Mouse (Mus musculus): ENCODE results near the gene Gcnt1. TPM values are rescaled to one million over a fixed set of nuclear protein-coding genes. Genes with fewer than 3 reads are reported as not detected.

The Gcnt1 gene
- total RNA-seq, 2 experiments from 2014 or later = 2.1 to 2.4 TPM

DNA sequence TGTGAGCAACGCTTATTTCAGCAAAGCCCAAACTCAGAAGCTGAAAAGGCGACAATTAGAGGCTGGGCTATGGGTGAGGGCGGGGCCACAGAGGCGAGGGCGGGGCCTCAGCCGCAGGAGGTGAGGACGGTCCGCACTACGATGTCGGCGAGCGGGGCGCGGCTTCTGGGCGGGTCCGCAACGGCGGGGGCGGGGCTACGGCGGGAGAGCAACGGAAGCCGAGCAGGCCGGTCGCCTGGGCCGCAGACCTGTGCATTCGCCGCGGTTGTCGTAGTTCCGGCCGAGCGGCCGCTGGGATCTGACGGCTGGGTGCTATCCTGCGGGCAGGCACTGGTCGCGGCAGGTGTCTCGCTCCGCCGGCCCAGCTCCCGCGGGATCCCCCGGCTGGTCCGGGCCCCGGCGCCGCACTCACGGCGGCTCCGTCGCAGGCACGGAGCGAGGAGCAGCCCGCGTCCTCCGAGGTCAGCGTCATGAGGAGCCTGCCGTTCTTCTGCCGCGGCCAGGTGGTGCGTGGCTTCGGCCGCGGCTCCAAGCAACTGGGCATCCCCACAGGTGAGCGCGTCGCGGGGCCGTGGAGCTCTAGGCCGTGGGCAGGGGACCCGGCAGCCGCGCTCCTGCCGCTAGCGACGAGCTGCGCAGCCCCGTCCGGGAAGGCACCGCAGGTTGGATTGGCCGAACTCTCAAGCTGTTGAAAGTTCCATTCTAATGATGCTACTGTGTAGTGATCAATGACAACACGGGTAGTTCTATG, 21.4 kb upstream of the Gcnt1 start, which contains the start of gene Rfk:
TSS of gene Rfk (plus strand) at position 203 of the 751 bp plus-strand sequence.
- peak within 1 kb of the TSS; percentile 91 for H3K27ac ChIP-seq

DNA sequence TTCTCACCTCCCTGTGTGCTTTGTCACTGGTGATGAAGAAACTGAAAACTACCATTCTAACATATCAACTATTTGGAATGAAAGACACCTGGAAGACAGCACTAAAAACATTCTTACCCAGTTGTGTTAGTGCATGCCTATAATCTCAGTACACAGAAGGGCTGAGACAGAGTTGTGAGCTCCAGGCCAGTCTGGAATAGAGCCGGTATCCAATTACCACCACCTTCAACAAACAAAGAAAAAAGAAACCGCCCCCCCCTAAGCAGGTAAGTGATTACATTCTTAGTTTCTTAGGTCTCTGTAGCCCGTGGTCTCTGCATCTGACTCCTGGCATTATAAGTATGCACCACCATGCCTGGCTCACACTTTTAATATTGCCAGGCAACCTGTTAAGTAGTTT, 20.2 kb upstream of the Gcnt1 start:
- Histone ChIP-seq H3K27ac (no peak overlapping the region), H3K4me3 (no peak overlapping the region)
- DNase-seq (ENCODE audit: extremely low spot score in 1 of 2, low spot score in 2 of 2) = no peak
- intact Hi-C loops (cut with DNase I) = loop anchor here (10.0 kb wide), 1 partner anchor 1282 kb away; the partner anchor contains the start of gene Carnmt1
- TF ChIP-seq CTCF (IDR thresholded peaks at IDR 0.05) = no peak

More for the DNA sequence above, 21.4 kb upstream of the Gcnt1 start, which contains the start of gene Rfk:
- peak; percentile 91 to 93 for DNase-seq (ENCODE audit: extremely low spot score in 1 of 2, low spot score in 2 of 2)
- TF ChIP-seq CTCF (IDR thresholded peaks at IDR 0.05) = no peak
- peak within 1 kb of the TSS; percentile 91 for H3K4me3 ChIP-seq
- intact Hi-C loops (cut with DNase I) = loop anchor here (10.0 kb wide), 1 partner anchor 1281 kb away; the partner anchor contains the start of gene Carnmt1

DNA sequence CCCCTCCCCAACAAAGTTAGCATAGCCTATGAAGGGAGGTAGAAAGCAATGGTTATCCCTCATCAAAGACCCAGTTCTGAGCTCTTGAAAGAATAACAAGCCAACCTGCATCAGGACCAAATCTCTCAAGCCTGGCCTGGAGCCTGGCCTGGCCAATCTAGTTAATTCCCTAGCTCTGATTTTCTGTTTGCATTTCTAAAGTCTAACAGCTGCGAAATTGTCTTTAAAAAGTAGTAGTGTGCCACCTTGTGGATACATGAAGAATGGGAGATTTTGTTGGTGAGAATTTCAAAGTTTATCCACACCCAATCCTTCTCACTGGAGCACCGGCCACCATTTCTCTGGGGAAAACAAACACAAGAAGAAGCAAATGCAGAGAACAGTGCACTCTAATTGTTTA, 15.8 kb upstream of the Gcnt1 start:
- peak; percentile 75 for TF ChIP-seq CTCF (IDR thresholded peaks at IDR 0.05)
- Histone ChIP-seq H3K27ac (no peak overlapping the region), H3K4me3 (no peak overlapping the region)
- intact Hi-C loops (cut with DNase I) = loop anchor here (1.0 to 10.0 kb wide), 2 partner anchors 264 to 584 kb away; no protein-coding TSS in a partner anchor
- DNase-seq (ENCODE audit: extremely low spot score in 1 of 2, low spot score in 2 of 2) = no peak

DNA sequence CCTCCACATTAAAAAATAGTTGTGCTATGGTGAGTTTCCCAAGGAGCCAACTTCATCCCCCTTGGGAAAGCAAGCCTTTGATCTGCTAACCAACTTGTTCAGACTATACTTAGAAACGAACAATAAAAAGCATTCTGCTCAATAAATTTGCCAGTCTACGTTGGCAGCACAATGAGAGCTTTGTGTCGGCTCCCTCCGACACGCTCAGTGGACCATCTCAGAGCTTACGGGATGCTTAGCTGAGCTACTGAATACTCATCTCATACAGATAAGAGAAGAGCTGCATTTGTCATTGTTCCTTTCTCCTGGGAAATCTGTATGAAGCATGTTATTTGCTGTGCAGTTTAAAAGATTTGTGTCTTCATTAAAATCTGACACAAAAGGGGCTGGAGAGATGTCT, 13.8 kb upstream of the Gcnt1 start:
- H3K27ac ChIP-seq = no peak overlapping the region
- TF ChIP-seq CTCF (IDR thresholded peaks at IDR 0.05) = no peak
- intact Hi-C loops (cut with DNase I) = loop anchor here (10.0 kb wide), 1 partner anchor 582 kb away; no protein-coding TSS in a partner anchor
- no peak overlapping the region for H3K4me3 ChIP-seq
- no peak for DNase-seq (ENCODE audit: extremely low spot score in 1 of 2, low spot score in 2 of 2)

DNA sequence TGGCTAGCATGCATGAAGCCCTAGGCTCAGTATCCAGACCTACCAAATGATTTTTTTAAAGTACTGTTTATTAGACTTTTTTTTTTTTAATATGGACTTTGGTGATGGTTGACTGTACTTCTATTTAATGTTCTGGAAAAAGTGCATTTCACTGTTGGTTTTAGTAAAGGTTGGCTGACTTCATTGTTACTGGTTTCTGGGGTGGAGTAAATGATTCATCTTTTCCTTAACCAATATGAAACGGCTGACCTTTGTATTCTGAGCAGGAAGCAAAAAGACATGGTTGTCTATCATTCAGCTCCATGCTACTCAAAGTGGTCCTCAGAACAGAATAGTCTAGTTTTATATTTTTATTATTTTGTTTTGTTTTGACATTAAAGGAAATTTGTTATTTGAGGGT, 12.8 kb upstream of the Gcnt1 start:
- intact Hi-C loops (cut with DNase I) = loop anchor here (10.0 kb wide), 1 partner anchor 581 kb away; no protein-coding TSS in a partner anchor
- DNase-seq (ENCODE audit: extremely low spot score in 1 of 2, low spot score in 2 of 2) = no peak
- no peak for TF ChIP-seq CTCF (IDR thresholded peaks at IDR 0.05)
- Histone ChIP-seq H3K27ac (no peak overlapping the region), H3K4me3 (no peak overlapping the region)

DNA sequence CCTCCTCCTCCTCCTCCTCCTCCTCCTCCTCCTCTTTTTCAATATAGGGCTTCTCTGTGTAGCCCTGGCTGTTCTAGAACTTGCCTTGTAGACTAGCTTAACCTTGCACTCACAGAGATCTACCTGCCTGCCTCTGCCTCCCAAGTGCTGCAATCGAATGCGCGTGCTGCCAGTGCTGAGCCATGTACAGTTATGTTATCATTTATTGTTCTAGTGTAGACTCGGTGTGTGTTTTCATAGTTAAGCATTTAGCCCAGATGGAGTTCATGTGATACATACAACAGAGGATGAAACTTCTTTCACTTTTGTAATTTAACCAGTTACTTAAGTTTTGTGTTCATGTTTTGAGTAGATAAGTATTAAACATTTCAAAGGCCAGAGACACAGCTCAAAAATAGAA, 12.4 kb upstream of the Gcnt1 start:
- Histone ChIP-seq H3K27ac (no peak overlapping the region), H3K4me3 (no peak overlapping the region)
- TF ChIP-seq CTCF (IDR thresholded peaks at IDR 0.05) = no peak
- intact Hi-C loops (cut with DNase I) = loop anchor here (10.0 kb wide), 1 partner anchor 580 kb away; no protein-coding TSS in a partner anchor
- DNase-seq (ENCODE audit: extremely low spot score in 1 of 2, low spot score in 2 of 2) = no peak

DNA sequence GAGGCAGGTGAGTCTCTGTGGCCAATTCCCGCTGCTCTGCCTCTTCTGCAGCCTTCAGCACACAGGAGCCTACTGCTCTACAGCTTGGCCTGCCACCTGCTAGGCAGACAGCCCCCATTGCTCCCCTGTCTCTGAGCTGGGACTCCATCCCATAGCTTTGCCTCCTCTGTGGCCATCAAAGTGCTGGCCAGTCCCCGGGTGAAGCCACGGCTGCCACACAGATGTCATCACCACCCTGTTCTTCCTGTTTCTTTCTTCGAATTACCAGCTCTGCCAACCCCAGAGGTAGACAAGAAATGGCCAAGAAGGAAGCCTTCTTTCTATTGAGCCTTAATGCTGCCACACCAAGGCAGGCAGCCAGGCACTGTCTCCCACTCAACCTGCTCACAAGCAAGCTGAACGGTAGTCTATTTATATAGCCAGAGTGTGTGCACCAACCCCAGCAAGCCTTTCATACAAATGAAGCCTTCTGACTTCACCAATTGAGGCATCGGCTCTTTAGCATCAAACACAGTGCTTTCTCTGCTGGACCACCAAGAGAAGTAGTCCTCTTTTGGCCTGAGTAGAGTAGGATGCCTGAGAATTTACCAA, 10.3 kb upstream of the Gcnt1 start:
- DNase-seq (ENCODE audit: extremely low spot score in 1 of 2, low spot score in 2 of 2) = peak in 1 of 2 experiments; percentile 12
- TF ChIP-seq CTCF (IDR thresholded peaks at IDR 0.05) = no peak
- Histone ChIP-seq H3K27ac (no peak overlapping the region), H3K4me3 (no peak overlapping the region)
- intact Hi-C loops (cut with DNase I) = loop anchor here (10.0 kb wide), 1 partner anchor 578 kb away; no protein-coding TSS in a partner anchor

DNA sequence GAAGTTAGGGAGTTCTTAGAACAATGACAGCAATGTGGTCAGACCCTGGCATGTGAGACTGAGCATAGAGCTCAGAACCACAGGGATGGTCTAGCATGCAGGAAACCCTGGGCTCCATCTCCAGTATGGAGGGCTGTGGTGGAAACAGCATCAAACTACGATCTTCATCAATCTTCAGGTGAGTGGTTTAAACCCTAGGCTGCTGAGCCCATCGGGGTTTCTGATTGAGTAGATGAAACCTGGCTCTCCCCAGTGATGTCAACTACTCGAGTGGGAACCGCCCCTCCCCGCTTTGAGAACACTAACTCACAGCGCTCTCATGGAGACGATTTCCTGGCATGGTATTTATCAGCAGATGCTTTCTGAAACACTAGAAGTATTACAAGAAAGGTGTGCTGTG, 7.9 kb upstream of the Gcnt1 start:
- TF ChIP-seq CTCF (IDR thresholded peaks at IDR 0.05) = no peak
- Histone ChIP-seq H3K4me3 (no peak overlapping the region), H3K27ac (no peak overlapping the region)
- no peak for DNase-seq (ENCODE audit: extremely low spot score in 1 of 2, low spot score in 2 of 2)
- intact Hi-C loops (cut with DNase I) = loop anchor here (10.0 kb wide), 1 partner anchor 576 kb away; no protein-coding TSS in a partner anchor

DNA sequence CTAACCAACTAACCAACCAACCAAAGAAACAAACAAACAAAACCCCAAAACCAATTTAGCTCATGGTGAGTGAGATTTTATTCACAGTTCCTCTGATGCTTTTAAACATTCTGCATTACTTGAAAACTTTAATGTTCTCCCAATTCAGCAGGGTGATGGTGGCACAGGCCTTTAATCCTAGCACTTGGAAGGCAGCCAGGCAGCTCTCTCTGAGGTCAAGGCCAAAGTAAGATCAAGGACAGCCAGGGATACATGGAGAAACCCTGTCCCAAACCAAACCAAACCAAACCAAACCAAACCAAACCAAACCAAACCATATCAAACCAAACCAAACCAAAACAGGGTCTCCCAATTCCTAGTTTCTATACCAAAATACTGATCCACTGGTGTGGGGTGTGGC, 6.2 kb upstream of the Gcnt1 start:
- no peak for TF ChIP-seq CTCF (IDR thresholded peaks at IDR 0.05)
- DNase-seq (ENCODE audit: extremely low spot score in 1 of 2, low spot score in 2 of 2) = no peak

DNA sequence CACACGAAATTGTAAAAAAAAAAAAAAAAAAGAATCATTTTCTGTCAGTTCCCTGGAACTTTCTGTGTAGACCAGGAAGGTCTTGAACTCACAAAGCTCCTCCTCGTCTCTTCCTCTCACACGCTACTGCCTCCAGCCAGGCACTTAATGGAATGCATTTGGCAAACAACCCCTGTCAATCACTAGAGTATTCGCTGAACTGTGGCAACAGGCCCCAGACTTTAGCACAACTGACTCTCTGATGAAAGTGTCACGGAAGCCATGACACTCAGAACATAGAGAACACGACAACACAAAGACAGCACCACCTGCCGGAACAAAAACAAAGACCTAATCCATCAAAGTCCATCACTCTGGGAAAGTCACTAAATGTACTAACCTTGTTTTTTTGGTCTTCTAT, 3.1 kb downstream of the Gcnt1 start:
- TF ChIP-seq CTCF (IDR thresholded peaks at IDR 0.05) = no peak
- Histone ChIP-seq H3K27ac (no peak overlapping the region), H3K4me3 (no peak overlapping the region)
- no peak for DNase-seq (ENCODE audit: extremely low spot score in 1 of 2, low spot score in 2 of 2)
- intact Hi-C loops (cut with DNase I) = loop anchor here (5.0 kb wide), 1 partner anchor 247 kb away; no protein-coding TSS in a partner anchor

More for the DNA sequence above, 6.2 kb upstream of the Gcnt1 start:
- Histone ChIP-seq H3K27ac (no peak overlapping the region), H3K4me3 (no peak overlapping the region)
- intact Hi-C loops (cut with DNase I) = no loop called here

DNA sequence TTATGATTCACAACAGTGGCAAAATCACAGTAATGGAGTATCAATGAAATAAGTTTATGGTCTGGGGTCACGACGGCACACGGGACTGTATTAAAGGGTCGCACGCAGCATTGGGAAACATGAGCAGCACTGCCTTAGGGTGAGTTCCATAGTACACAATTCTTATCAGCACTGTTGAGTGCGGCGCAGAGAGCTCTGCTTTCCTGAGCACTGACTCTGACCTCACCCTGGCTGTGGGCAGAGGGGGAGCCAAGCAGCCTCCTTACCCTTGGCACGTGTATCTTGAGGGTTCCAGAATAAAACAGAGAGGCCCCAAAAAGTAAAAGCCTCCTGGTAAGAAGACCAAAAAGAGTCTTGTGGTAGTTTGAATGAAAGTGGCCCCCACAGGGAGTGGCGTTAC, 4.1 kb downstream of the Gcnt1 start:
- TF ChIP-seq CTCF (IDR thresholded peaks at IDR 0.05) = no peak

More for the DNA sequence above, 4.1 kb downstream of the Gcnt1 start:
- DNase-seq (ENCODE audit: extremely low spot score in 1 of 2, low spot score in 2 of 2) = no peak
- H3K27ac ChIP-seq = no peak overlapping the region
- intact Hi-C loops (cut with DNase I) = loop anchor here (5.0 kb wide), 1 partner anchor 246 kb away; no protein-coding TSS in a partner anchor
- H3K4me3 ChIP-seq = no peak overlapping the region

Data from left cerebral cortex, adult 2 months (tissue).